In genomic region chr1:80408586-80408985, GRCm38 (mm10) we compare ENCODE assay signal across 9 mouse cellular contexts. TPM values are rescaled to one million over a fixed set of nuclear protein-coding genes. Genes with fewer than 3 reads are reported as not detected.
DNase-seq lines count a peak whose midpoint lies in the region; TF ChIP-seq lines count a peak whose summit lies in the region.
"Had no signal": no experiment of that assay in that cellular context is flagged by ENCODE, and none has a peak within 500 bp of the region (broad histone marks: within the 10 kb centered on the region; RNA-seq: fewer than 3 reads in every experiment).

No protein-coding gene starts in this region.

- H3K27me3 ChIP-seq in limb, embryonic 10.5 days (ENCODE audit: low read depth, poor library complexity, severe bottlenecking): no peaks in the 10 kb centered on the region
- H3K27me3 ChIP-seq: embryonic facial prominence, embryonic 15.5 days had no signal

- H3K27ac ChIP-seq in cortical plate, adult 2 months (ENCODE audit: insufficient read depth, low read length): no peak overlapping the region
- no peak overlapping the region for H3K27ac ChIP-seq in limb, embryonic 10.5 days
- H3K27ac ChIP-seq: embryonic facial prominence, embryonic 15.5 days had no signal

- no peaks in the 10 kb centered on the region for H3K4me1 ChIP-seq in cortical plate, adult 2 months (ENCODE audit: control insufficient read depth, insufficient read depth, low read length)
- peaks cover 9% of the 10 kb centered on the region for H3K4me1 ChIP-seq in limb, embryonic 10.5 days
- H3K4me1 ChIP-seq: embryonic facial prominence, embryonic 15.5 days had no signal

- DNase-seq in A20 (ENCODE audit: low read depth, low spot score) (peak; percentile 87), adipocyte (ENCODE audit: low spot score) (peak; percentile 67)
- peak; percentile 60 for DNase-seq in gastrocnemius, postnatal 14 days
- DNase-seq in kidney, adult 9 months: peak; percentile 88
- DNase-seq in limb, embryonic 10.5 days (ENCODE audit: low spot score): peak; percentile 47
- peak; percentile 71 to 74 for DNase-seq in natural killer cell, adult 2 months (ENCODE audit: low spot score in 2 of 2)
- peak; percentile 65 to 80 for DNase-seq in spleen, postnatal 36 days (ENCODE audit: low spot score in 2 of 2)

- no peak for TF ChIP-seq POLR2A in cortical plate, adult 2 months (IDR thresholded peaks at IDR 0.05; ENCODE audit: extremely low read depth, insufficient read depth, low read length)

- no peaks in the 10 kb centered on the region for H3K36me3 ChIP-seq in limb, embryonic 10.5 days
- H3K36me3 ChIP-seq: embryonic facial prominence, embryonic 15.5 days had no signal

- H3K4me3 ChIP-seq in cortical plate, adult 2 months (ENCODE audit: insufficient read depth, low read length): no peak overlapping the region
- no peak overlapping the region for H3K4me3 ChIP-seq in limb, embryonic 10.5 days
- H3K4me3 ChIP-seq: embryonic facial prominence, embryonic 15.5 days had no signal

- WGBS in limb, embryonic 10.5 days: 4% methylated on average over 3 of the region's 3 CpGs

- TF ChIP-seq CTCF in cortical plate, adult 2 months (IDR thresholded peaks at IDR 0.05; ENCODE audit: extremely low read depth, insufficient read depth, low read length): peak; percentile 71

- H3K9me3 ChIP-seq in limb, embryonic 10.5 days (replicated peaks): no peaks in the 10 kb centered on the region
- H3K9me3 ChIP-seq: embryonic facial prominence, embryonic 15.5 days had no signal

- intact Hi-C loops in gastrocnemius, postnatal 14 days (cut with DNase I; ENCODE audit: low total_unique reads): loop anchor here (5.0 kb wide), 1 partner anchor 226 kb away; no protein-coding TSS in a partner anchor

RNA-seq across cellular contexts. Expression of gene Gm45261, which starts 52.7 kb away (rescaled TPM):
- polyA plus RNA-seq in cortical plate, adult 2 months (2012; rRNA removed): not detected in 2 replicates
- not detected for total RNA-seq in gastrocnemius, postnatal 14 days (2021)
- not detected in 2 replicates for polyA plus RNA-seq in limb, embryonic 10.5 days (2016; fragmentation: Nextera tagmentation; extraction: Ambion mirVana)
- polyA plus RNA-seq: embryonic facial prominence, embryonic 15.5 days had no signal
